Mouse (Mus musculus) MN1 (cell line): ENCODE results near the gene Sema7a.

ENCODE experiments used
- DNase-seq: peaks from one replicate; pipeline ENCODE4 v3.0.0-alpha.2; 2016; ENCODE audit warnings: low spot score

Gene Sema7a

GRCm38 (mm10) chr9:58011027-58011426, 71.1 kb downstream of the Sema7a start:
- no peak for DNase-seq

- no peak for DNase-seq
Observed at GRCm38 (mm10) chr9:58011552-58011951, 71.6 kb downstream of the Sema7a start.
